Mouse (Mus musculus): ENCODE data around the gene Dok4.

Dok4 gene

GRCm38 (mm10) chr8:94876197-94876730 lies at the start of gene Dok4:
TSS of gene Dok4 (minus strand) at chr8:94876330.
- peak; percentile 93 for DNase-seq (ENCODE audit: low spot score)

GRCm38 (mm10) chr8:94923405-94923804 lies 47.3 kb upstream of the Dok4 start, which contains the start of gene Adgrg5:
TSS of gene Adgrg5 (plus strand) at chr8:94923694.
- no peak for DNase-seq (ENCODE audit: low spot score)

DNA sequence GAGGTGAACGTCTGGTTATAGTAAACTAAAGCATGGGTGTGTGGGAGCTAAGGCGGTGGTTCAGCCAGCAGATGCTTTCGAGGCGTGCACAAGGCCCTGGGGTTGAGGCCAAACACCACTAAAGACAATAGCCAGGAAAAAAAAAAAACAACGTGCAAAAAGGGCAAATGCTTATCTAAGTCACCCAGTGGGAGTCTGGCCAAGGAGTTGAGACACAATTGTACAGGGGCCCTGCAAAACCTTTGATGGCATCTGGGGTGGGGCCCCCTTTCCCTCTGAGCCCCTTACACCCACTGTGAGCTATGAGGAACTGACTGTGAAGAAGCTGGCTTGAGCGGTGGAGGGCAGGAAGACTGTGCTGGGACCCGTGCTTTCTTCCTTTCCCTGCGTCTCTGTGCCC lies 46.5 kb upstream of the Dok4 start:
- no peak for DNase-seq (ENCODE audit: low spot score)

DNA sequence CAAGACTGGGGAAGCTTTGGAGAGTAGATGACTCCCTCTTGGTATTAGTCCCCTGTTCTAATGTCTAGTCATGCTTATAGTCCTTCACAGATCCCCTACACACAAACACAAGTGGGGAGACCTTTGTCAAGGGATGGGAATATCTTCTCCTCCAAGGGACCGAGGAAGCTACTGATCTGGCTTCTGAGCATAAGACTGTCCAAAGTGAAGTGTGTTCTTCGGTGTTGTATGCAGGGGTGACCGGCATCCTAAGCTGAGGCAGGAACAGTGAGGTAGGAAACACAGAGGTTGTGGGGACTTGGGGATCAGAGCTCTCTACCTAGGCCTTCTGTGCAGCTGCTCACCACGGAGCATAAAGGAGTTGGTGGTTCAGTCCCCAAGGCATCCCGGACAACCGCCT lies 46.0 kb upstream of the Dok4 start:
- DNase-seq (ENCODE audit: low spot score), result no peak

GRCm38 (mm10) chr8:94919256-94919655 lies 43.1 kb upstream of the Dok4 start:
- DNase-seq (ENCODE audit: low spot score), result no peak

DNA sequence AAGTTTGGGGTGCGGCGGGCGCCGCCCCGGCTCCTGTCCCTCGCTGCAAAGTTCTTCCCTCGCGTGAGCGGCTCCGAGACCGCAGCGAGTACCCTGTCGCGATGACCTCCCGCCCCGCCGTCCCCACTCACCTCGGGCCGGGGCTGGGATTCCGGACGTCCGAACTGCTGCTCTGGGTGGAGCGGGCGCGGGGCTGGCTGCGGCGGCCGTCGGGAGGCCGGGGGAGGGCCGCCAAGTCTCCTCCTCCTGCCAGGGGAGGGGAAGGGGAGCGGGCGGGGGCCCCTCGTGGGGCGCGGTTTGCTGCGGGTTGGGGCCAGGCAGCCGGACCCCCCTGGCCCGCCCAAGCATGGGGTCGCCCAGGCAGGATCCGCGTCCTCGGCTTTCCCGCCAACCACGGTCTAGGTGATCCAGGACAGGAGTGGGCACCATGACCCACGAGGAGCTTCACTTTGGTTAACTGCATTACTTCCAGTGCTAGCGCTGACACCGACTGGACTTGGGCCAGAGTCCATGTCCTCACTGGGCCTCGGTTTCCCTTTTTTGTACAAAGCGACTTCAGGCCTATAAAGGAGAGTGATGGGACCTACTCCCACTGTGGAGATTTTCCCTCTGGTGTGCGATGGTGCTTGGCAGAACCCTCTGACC lies 41.8 kb upstream of the Dok4 start, which contains the start of gene Ccdc102a:
Gene Ccdc102a (minus strand): TSS at position 248 of the 645 bp plus-strand sequence.
- DNase-seq (ENCODE audit: low spot score), result peak; percentile 70

DNA sequence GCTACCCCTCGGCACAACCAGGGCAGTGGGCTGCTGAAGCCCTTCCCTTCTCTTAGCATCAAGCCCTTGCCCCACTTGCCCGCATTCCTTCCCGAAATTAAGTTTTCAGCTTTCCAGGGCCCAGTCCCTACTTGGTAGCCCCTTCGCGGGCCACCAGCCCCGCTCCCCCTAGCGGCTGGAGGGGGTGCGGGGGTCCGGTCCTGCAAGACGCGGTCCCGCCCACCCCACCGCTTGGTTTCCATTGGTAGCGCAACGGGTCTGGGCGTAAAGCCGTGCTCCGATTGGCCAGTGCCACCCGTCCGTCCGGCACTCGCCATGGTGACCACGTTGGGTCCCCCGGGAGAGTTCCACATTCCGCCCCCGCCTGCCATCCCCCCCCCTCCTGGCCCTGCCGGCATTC lies 41.2 kb upstream of the Dok4 start:
- DNase-seq (ENCODE audit: low spot score), result peak; percentile 95

DNA sequence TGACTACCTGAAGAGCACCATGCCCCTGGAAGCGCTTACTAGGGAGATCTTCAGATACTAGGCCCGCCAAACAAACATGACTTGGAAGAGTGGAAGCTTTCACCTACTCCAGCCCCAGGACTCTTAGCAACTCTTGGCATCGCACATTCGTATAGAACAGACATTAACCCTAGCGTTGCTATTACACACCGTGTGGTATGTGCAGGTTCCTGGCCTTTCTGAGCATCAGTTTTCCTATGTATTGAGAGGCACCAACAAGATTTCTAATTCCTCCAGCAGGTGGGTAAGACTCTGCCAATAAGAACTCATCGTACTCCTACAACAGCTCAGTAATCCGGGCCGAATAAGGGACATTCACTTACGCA lies 40.8 kb upstream of the Dok4 start:
- no peak for DNase-seq (ENCODE audit: low spot score)

DNA sequence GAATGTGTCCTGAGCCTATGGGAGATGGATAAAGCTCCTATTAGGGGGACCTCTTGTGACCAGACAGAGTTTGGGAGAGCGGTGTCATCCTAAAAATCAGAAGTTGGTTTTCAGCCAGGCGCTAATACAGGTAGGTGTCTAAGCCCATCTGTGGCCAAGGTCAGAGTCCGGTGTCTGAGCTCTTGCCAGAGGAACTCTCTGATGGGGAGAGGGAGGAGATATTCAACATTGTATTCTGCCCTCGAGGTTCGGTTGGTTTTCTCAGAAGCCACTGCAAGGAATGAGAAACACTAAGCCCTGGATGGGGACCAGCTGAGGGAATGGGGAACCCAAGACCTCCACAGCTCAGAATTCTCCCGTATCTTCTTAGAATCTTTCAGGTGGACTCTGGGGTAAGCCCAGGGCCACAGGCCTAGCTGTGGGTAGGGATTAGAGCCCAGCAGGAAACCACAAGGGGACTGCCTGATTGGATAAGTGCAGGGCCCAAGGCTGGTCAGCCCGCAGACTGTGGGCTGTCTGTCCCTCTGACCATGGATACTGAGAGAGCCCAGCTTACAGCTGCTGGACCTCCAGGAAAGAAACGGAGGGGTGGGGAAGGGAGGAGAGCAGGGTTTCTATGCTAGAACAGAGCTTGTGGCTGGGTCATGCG lies 40.3 kb upstream of the Dok4 start:
- no peak for DNase-seq (ENCODE audit: low spot score)

- DNase-seq (ENCODE audit: low spot score), result no peak
Measured at GRCm38 (mm10) chr8:94914701-94915101, 38.6 kb upstream of the Dok4 start.

- no peak for DNase-seq (ENCODE audit: low spot score)
Measured at GRCm38 (mm10) chr8:94914256-94914655, 38.1 kb upstream of the Dok4 start.

DNA sequence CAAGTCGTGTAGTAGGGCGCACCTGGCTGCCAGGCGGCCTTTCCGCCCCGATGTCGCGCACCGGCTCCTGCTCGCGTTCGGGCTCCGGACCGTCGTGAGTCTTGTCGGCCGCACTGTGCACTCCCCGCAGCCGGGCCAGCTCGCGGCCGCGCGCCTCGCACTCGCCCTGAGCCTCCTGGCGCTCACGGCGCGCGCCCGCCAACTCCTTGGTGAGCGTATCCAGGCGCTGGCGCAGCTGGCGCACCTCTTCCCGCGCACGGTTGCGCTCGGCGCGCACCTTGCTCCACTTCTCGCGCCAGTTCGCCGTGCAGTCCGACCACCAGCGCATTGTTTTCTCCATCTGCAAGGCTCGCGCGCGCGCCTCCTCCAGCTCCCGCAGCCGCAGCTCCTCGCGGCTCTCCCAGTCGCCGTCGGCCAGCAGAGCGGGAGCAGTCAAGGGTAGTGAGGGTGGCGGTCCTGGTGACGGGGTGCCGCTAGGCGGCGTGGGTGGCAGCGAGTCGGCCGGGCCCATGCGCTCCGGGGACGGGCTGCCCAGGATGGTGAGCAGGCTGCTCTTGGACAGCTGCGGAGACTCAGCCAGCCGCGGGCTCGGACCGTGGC lies 37.0 kb upstream of the Dok4 start:
- DNase-seq (ENCODE audit: low spot score), result peak; percentile 75

- DNase-seq (ENCODE audit: low spot score), result peak; percentile 74
Measured at GRCm38 (mm10) chr8:94908847-94909246, 32.7 kb upstream of the Dok4 start.

DNA sequence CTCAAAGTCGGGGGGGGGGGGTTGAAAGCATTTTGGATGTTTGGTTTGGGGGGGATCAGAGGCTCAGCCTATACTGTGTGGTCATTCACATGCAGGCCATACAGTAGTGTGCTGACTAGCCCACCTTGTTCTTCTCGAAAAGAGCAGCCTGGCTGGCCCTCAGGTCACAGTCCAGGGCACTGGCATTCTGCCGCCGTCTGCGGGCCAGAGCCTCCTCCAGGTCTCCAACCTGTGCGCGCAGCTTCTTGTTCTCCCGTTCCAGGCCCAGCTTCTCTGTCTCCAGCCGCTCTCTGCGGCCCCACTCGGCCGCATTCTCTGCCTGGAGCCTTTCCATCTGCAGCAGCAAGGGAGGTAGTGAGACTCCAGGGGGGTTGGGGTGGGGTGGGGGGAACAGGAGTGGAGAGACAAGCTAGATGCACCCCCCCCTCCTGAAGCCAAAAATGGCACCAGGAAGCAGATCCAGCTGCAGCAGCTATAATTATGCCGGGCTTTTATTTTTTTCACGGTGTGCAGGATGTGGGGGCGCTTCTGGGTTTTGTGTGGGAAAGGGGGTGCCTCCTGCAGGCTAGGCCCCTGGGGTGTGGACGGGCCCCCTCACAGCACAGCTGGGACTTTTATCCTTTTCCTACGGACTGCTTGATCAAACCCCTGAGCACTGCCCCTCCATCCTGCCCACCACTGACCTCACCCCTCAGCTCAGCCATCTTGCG lies 31.6 kb upstream of the Dok4 start:
- DNase-seq (ENCODE audit: low spot score), result no peak

DNA sequence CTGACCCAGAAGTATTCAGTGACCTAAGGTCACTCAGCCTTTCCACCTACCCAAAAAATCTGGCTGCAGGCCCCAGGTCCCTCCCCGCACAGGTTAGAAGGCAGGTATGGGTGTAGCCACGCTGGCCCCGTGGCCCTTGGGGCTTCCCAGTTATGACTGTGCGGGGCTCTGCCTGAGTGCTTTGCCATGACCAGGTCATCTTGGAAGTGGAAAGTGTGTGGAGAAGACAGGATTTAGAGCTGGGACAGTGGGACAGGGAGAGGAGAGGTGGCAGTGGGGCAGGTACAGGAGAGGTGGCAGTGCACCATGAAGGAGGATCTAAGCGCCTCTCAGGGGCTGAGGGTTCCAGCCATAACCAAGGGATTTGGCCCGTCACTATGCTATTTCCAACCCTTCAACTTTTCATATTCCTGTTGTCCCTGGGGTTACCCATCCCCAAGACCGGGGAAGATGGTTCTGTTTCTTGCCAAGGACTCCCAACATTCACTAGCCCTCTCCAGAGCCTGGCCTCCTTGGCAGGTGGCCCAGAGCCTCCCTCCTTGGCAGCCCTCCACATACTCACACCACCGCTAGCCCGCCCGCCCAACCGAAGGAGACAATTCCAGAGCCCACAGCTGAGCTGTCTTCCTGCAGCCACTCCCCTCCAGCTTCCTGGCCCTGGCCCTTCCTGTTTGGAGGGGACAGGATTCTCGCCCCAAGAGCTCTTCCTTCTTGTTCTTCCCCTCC lies 28.5 kb upstream of the Dok4 start:
- DNase-seq (ENCODE audit: low spot score), result peak; percentile 90

- no peak for DNase-seq (ENCODE audit: low spot score)
Measured at GRCm38 (mm10) chr8:94903709-94904108, 27.6 kb upstream of the Dok4 start.

GRCm38 (mm10) chr8:94901031-94901430 lies 24.9 kb upstream of the Dok4 start:
- DNase-seq (ENCODE audit: low spot score), result no peak

DNA sequence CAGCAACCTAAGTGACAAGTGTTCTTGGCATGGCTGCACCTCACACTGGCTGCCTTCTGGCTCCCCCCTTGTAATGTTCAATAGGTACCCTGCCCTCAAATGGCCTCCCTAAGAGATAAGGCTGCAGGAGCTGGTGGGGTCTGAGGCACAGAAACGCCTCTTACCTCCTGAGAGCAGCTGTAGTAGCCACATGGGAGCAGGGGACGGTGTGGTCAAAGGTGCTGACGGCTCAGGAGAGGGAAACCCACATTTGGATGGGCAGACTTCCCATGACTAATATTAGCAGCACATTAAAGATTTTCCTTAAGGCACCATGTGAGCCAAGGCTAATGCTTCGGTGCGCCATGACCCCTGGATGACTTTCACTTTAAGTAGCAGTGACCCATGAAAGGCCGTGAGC lies 24.5 kb upstream of the Dok4 start:
- DNase-seq (ENCODE audit: low spot score), result no peak

GRCm38 (mm10) chr8:94899262-94899661 lies 23.1 kb upstream of the Dok4 start:
- DNase-seq (ENCODE audit: low spot score), result no peak

- DNase-seq (ENCODE audit: low spot score), result no peak
Measured at GRCm38 (mm10) chr8:94892917-94893316, 16.8 kb upstream of the Dok4 start.

DNA sequence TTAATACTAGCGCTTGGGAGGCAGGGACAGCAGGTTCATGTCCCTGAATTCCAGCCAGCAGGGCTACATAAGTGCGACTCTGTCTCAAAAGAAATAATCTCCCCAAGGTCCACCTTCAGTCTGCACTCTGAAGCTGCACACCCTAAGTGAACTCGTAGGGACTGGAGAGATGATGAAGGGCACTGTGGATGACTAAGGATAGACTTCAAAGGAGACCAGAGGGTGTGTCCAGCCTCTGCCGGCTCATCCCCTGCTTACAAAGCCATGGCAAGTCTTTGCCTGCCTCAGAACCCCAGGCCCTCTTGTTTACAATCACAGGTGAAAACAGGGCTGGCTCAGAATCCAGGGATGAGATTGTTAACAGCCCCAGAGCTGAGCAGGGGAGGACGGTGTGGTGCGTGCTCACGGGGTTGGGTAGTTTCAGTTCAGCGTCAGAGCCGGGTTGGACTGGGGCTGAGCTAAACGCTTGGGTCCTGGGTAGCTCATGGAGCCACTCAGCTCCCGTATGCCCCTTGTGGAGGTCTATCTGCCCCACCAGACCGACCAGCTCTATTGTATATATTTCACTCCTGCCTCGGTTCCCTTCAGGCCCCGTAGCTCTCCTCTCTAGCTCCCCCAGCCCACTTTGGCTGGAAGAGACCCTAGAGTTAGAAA lies 12.4 kb upstream of the Dok4 start:
- no peak for DNase-seq (ENCODE audit: low spot score)
